Mouse (Mus musculus): ENCODE results near the gene Cenpo.

- TF ChIP-seq POLR2A (IDR thresholded peaks at IDR 0.05; ENCODE audit: control insufficient read depth, low read depth, low read length) (no peak), CTCF (IDR thresholded peaks at IDR 0.05; ENCODE audit: control insufficient read depth, insufficient read depth, insufficient replicate concordance, low read depth, low read length) (no peak)
These were observed 65.0 kb downstream of the Cenpo start for GRCm38 (mm10) chr12:4169058-4169457.

All from testis, adult 2 months (tissue).